Comparison of ENCODE assay signal across 26 mouse cellular contexts in genomic region chr7:18733111-18733510, GRCm38 (mm10). TPM values are rescaled to one million over a fixed set of nuclear protein-coding genes. Genes with fewer than 3 reads are reported as not detected.
DNase-seq lines count a peak whose midpoint lies in the region; ATAC-seq and TF ChIP-seq lines count a peak whose summit lies in the region.
"Had no signal": no experiment of that assay in that cellular context is flagged by ENCODE, and none has a peak within 500 bp of the region (broad histone marks: within the 10 kb centered on the region; RNA-seq: fewer than 3 reads in every experiment).

No protein-coding gene starts in this region.

- no peak overlapping the region for H3K9ac ChIP-seq in heart, embryonic 11.5 days (ENCODE audit: low read depth, low read length)
- no peak overlapping the region for H3K9ac ChIP-seq in intestine, postnatal 0 days (ENCODE audit: low read depth, low read length)
- no peak overlapping the region for H3K9ac ChIP-seq in intestine, embryonic 15.5 days
- no peak overlapping the region for H3K9ac ChIP-seq in liver, postnatal 0 days (replicated peaks)
- H3K9ac ChIP-seq: embryonic facial prominence, embryonic 12.5 days; forebrain, embryonic 13.5 days; forebrain, embryonic 15.5 days had no signal

- H3K27me3 ChIP-seq in heart, embryonic 11.5 days (ENCODE audit: control insufficient read depth, insufficient read depth, low read length) = no peaks in the 10 kb centered on the region
- H3K27me3 ChIP-seq in intestine, postnatal 0 days (replicated peaks; ENCODE audit: control insufficient read depth, insufficient read depth, low read length) = no peaks in the 10 kb centered on the region
- no peaks in the 10 kb centered on the region for H3K27me3 ChIP-seq in intestine, embryonic 15.5 days (replicated peaks)
- no peaks in the 10 kb centered on the region for H3K27me3 ChIP-seq in liver, postnatal 0 days (ENCODE audit: insufficient read depth, low read length)
- H3K27me3 ChIP-seq: embryonic facial prominence, embryonic 12.5 days; forebrain, embryonic 13.5 days; forebrain, embryonic 15.5 days; Patski had no signal

- no peak overlapping the region for H3K27ac ChIP-seq in heart, embryonic 11.5 days (ENCODE audit: low read depth, low read length)
- no peak overlapping the region for H3K27ac ChIP-seq in intestine, postnatal 0 days (ENCODE audit: low read depth, low read length)
- H3K27ac ChIP-seq in intestine, embryonic 15.5 days = no peak overlapping the region
- H3K27ac ChIP-seq in liver, postnatal 0 days (ENCODE audit: low read depth) = no peak overlapping the region
- H3K27ac ChIP-seq: embryonic facial prominence, embryonic 10.5 days; embryonic facial prominence, embryonic 12.5 days; forebrain, embryonic 13.5 days; forebrain, embryonic 15.5 days had no signal

- no peaks in the 10 kb centered on the region for H3K4me1 ChIP-seq in heart, embryonic 11.5 days (ENCODE audit: control insufficient read depth, insufficient read depth, low read length)
- H3K4me1 ChIP-seq in intestine, postnatal 0 days (replicated peaks; ENCODE audit: control insufficient read depth, insufficient read depth, low read length) = no peaks in the 10 kb centered on the region
- no peaks in the 10 kb centered on the region for H3K4me1 ChIP-seq in intestine, embryonic 15.5 days (replicated peaks)
- peaks cover 7% of the 10 kb centered on the region; the same call in 1 of the 2 replicates for H3K4me1 ChIP-seq in liver, postnatal 0 days (ENCODE audit: insufficient read depth)
- H3K4me1 ChIP-seq: embryonic facial prominence, embryonic 10.5 days; embryonic facial prominence, embryonic 12.5 days; forebrain, embryonic 13.5 days; forebrain, embryonic 15.5 days had no signal

- no peaks in the 10 kb centered on the region for H3K36me3 ChIP-seq in heart, embryonic 11.5 days (ENCODE audit: control insufficient read depth, insufficient read depth, low read length)
- no peaks in the 10 kb centered on the region for H3K36me3 ChIP-seq in intestine, postnatal 0 days (ENCODE audit: control insufficient read depth, insufficient read depth)
- H3K36me3 ChIP-seq in intestine, embryonic 15.5 days = no peaks in the 10 kb centered on the region
- H3K36me3 ChIP-seq in liver, postnatal 0 days (replicated peaks; ENCODE audit: insufficient read depth, low read length) = no peaks in the 10 kb centered on the region
- H3K36me3 ChIP-seq: embryonic facial prominence, embryonic 10.5 days; embryonic facial prominence, embryonic 12.5 days; forebrain, embryonic 15.5 days; G1E had no signal

- H3K9me3 ChIP-seq in heart, embryonic 11.5 days (replicated peaks; ENCODE audit: control insufficient read depth, low read length) = no peaks in the 10 kb centered on the region
- no peaks in the 10 kb centered on the region for H3K9me3 ChIP-seq in intestine, postnatal 0 days (ENCODE audit: control insufficient read depth)
- H3K9me3 ChIP-seq in intestine, embryonic 15.5 days = no peaks in the 10 kb centered on the region
- no peaks in the 10 kb centered on the region for H3K9me3 ChIP-seq in liver, postnatal 0 days (ENCODE audit: low read length)
- H3K9me3 ChIP-seq: embryonic facial prominence, embryonic 10.5 days; embryonic facial prominence, embryonic 12.5 days; forebrain, embryonic 13.5 days; forebrain, embryonic 15.5 days; G1E had no signal

- no peak for TF ChIP-seq EP300 in liver, postnatal 0 days (IDR thresholded peaks at IDR 0.05; ENCODE audit: low read depth)

- TF ChIP-seq CTCF in intestine, postnatal 0 days (IDR thresholded peaks at IDR 0.05; ENCODE audit: low read depth) = no peak
- TF ChIP-seq CTCF in liver, postnatal 0 days (IDR thresholded peaks at IDR 0.05; ENCODE audit: low read depth) = no peak

- DNase-seq in heart, adult 11 months = peak; percentile 79
- peak; percentile 7 for DNase-seq in liver, postnatal 0 days
- no peak for DNase-seq in liver
- DNase-seq: adrenal gland, adult 8-10 months; adrenal gland, postnatal 14 days; adrenal gland, postnatal 36 days; B cell, adult 2 months; cerebellum, adult 11-12 months; cerebellum, adult 2 months; cerebellum, adult 9-10 months; cerebellum, postnatal 10 days; cerebellum, postnatal 25 days had no signal

- H3K4me3 ChIP-seq in heart, embryonic 11.5 days (ENCODE audit: low read depth, low read length) = no peak overlapping the region
- no peak overlapping the region for H3K4me3 ChIP-seq in intestine, postnatal 0 days (ENCODE audit: low read depth, low read length)
- no peak overlapping the region for H3K4me3 ChIP-seq in intestine, embryonic 15.5 days (replicated peaks)
- no peak overlapping the region for H3K4me3 ChIP-seq in liver, postnatal 0 days (ENCODE audit: low read depth, low read length)
- H3K4me3 ChIP-seq: embryonic facial prominence, embryonic 10.5 days; embryonic facial prominence, embryonic 12.5 days; forebrain, embryonic 13.5 days; forebrain, embryonic 15.5 days had no signal

- no peak overlapping the region for H3K4me2 ChIP-seq in heart, embryonic 11.5 days
- no peak overlapping the region for H3K4me2 ChIP-seq in intestine, postnatal 0 days (replicated peaks; ENCODE audit: low read depth)
- no peak overlapping the region for H3K4me2 ChIP-seq in intestine, embryonic 15.5 days (replicated peaks)
- H3K4me2 ChIP-seq in liver, postnatal 0 days (ENCODE audit: low read depth, low read length) = no peak overlapping the region
- H3K4me2 ChIP-seq: embryonic facial prominence, embryonic 12.5 days; forebrain, embryonic 13.5 days; forebrain, embryonic 15.5 days had no signal

- no peak for ATAC-seq in heart, embryonic 11.5 days (replicated peaks; ENCODE audit: insufficient number of reproducible peaks, low FRiP score, low TSS enrichment)
- peak; percentile 53; the same call in 1 of the 2 replicates for ATAC-seq in intestine, postnatal 0 days
- no peak for ATAC-seq in intestine, embryonic 15.5 days
- no peak for ATAC-seq in liver, postnatal 0 days
- ATAC-seq in activated CD4-positive, CD25-positive, alpha-beta regulatory T cell, adult 4 months = no peak
- ATAC-seq: CD4-positive, CD25-positive, alpha-beta regulatory T cell, adult 4 months; forebrain, embryonic 13.5 days; forebrain, embryonic 15.5 days; Patski had no signal

RNA-seq across cellular contexts. Expression of gene Psg22, which starts 15.2 kb away (rescaled TPM):
- not detected in 2 replicates for polyA plus RNA-seq in heart, embryonic 11.5 days (2014; fragmentation: Nextera tagmentation; extraction: Ambion mirVana)
- polyA plus RNA-seq in intestine, postnatal 0 days (2015; fragmentation: Nextera tagmentation; extraction: Ambion mirVana) = not detected in 2 replicates
- not detected in 2 replicates for polyA plus RNA-seq in intestine, embryonic 15.5 days (2015; fragmentation: Nextera tagmentation; extraction: Ambion mirVana)
- 0.23 and 0.33 TPM in 2 replicates for polyA plus RNA-seq in liver, postnatal 0 days (2015; fragmentation: Nextera tagmentation; extraction: Ambion mirVana)
- not detected for polyA plus RNA-seq in activated CD4-positive, CD25-positive, alpha-beta regulatory T cell, adult 4 months (2017; shearing (Covaris generic))
- polyA plus RNA-seq: CD4-positive, CD25-positive, alpha-beta regulatory T cell, adult 4 months; cerebellum, adult 2 months; cortical plate, adult 2 months; embryonic facial prominence, embryonic 10.5 days; embryonic facial prominence, embryonic 12.5 days; embryonic facial prominence, embryonic 14.5 days; forebrain, embryonic 11.5 days; forebrain, embryonic 13.5 days; forebrain, embryonic 15.5 days; G1E; Patski had no signal

RNA-seq across cellular contexts. Expression of gene Psg20, which starts 47.1 kb away (rescaled TPM):
- not detected in 2 replicates for polyA plus RNA-seq in heart, embryonic 11.5 days (2014; fragmentation: Nextera tagmentation; extraction: Ambion mirVana)
- not detected in 2 replicates for polyA plus RNA-seq in intestine, postnatal 0 days (2015; fragmentation: Nextera tagmentation; extraction: Ambion mirVana)
- polyA plus RNA-seq in intestine, embryonic 15.5 days (2015; fragmentation: Nextera tagmentation; extraction: Ambion mirVana) = not detected in 2 replicates
- not detected in 2 replicates for polyA plus RNA-seq in liver, postnatal 0 days (2015; fragmentation: Nextera tagmentation; extraction: Ambion mirVana)
- not detected for polyA plus RNA-seq in activated CD4-positive, CD25-positive, alpha-beta regulatory T cell, adult 4 months (2017; shearing (Covaris generic))
- polyA plus RNA-seq: CD4-positive, CD25-positive, alpha-beta regulatory T cell, adult 4 months; cerebellum, adult 2 months; cortical plate, adult 2 months; embryonic facial prominence, embryonic 10.5 days; embryonic facial prominence, embryonic 12.5 days; embryonic facial prominence, embryonic 14.5 days; forebrain, embryonic 11.5 days; forebrain, embryonic 13.5 days; forebrain, embryonic 15.5 days; G1E; Patski had no signal
